Comparison of ENCODE assay signal across 9 mouse cellular contexts in genomic region chr10:56379720-56380119, GRCm38 (mm10). TPM values are rescaled to one million over a fixed set of nuclear protein-coding genes. Genes with fewer than 3 reads are reported as not detected.
A peak's percentile ranks its signal among the peaks of the same experiment; 100 is the strongest.
DNase-seq lines count a peak whose midpoint lies in the region; ATAC-seq and TF ChIP-seq lines count a peak whose summit lies in the region.
"Had no signal": no experiment of that assay in that cellular context is flagged by ENCODE, and none has a peak within 500 bp of the region (broad histone marks: within the 10 kb centered on the region; RNA-seq: fewer than 3 reads in every experiment).

No protein-coding gene starts in this region.

- WGBS in forebrain, postnatal 0 days = 9% methylated on average over 7 of the region's 7 CpGs
- 2% methylated on average over 7 of the region's 7 CpGs for WGBS in limb, embryonic 13.5 days

- 0 out of 2 replicates have a peak overlapping the region, but pooled peaks have one; percentile 36 for H3K9ac ChIP-seq in forebrain, postnatal 0 days
- H3K9ac ChIP-seq in limb, embryonic 13.5 days = peak overlapping the region; percentile 89

- intact Hi-C loops in gastrocnemius, postnatal 36 days (cut with DNase I) = loop anchor here (10.0 kb wide), 1 partner anchor 215 kb away; no protein-coding TSS in a partner anchor

- H3K4me1 ChIP-seq in testis, adult 2 months (ENCODE audit: control insufficient read depth, insufficient read depth, low read length) = peaks cover 13% of the 10 kb centered on the region
- 0 out of 2 replicates have a peak, but pooled peaks cover 4% of the 10 kb centered on the region for H3K4me1 ChIP-seq in forebrain, postnatal 0 days (ENCODE audit: insufficient read depth)
- peaks cover 25% of the 10 kb centered on the region for H3K4me1 ChIP-seq in limb, embryonic 13.5 days

- H3K27ac ChIP-seq in testis, adult 2 months (ENCODE audit: control insufficient read depth, insufficient read depth, low read depth, low read length) = no peak overlapping the region
- H3K27ac ChIP-seq in forebrain, postnatal 0 days (ENCODE audit: low read depth, low read length) = no peak overlapping the region
- H3K27ac ChIP-seq in limb, embryonic 13.5 days = peak overlapping the region; percentile 95

- H3K36me3 ChIP-seq in testis, adult 2 months (ENCODE audit: control insufficient read depth, insufficient read depth, low read length) = no peaks in the 10 kb centered on the region
- H3K36me3 ChIP-seq in forebrain, postnatal 0 days (ENCODE audit: insufficient read depth) = no peaks in the 10 kb centered on the region
- peaks cover 3% of the 10 kb centered on the region for H3K36me3 ChIP-seq in limb, embryonic 13.5 days

- peak overlapping the region; percentile 94 for H3K4me2 ChIP-seq in forebrain, postnatal 0 days (ENCODE audit: low read depth)
- peak overlapping the region; percentile 73 for H3K4me2 ChIP-seq in limb, embryonic 13.5 days (replicated peaks)

- no peak for ATAC-seq in forebrain, postnatal 0 days
- no peak for ATAC-seq in limb, embryonic 13.5 days (ENCODE audit: low FRiP score, low read depth)

- no peak for DNase-seq in testis, postnatal 14 days (ENCODE audit: low spot score)
- DNase-seq in forebrain, postnatal 0 days = peak; percentile 39
- DNase-seq in yolk sac, embryonic 10.5 days (ENCODE audit: low spot score) = peak; percentile 14
- DNase-seq in adipocyte (ENCODE audit: low spot score) = no peak
- no peak for DNase-seq in ovary, postnatal 14 days (ENCODE audit: low spot score)
- DNase-seq in gastrocnemius, postnatal 36 days = no peak
- DNase-seq: adrenal gland, adult 8-10 months had no signal

- TF ChIP-seq CTCF in testis, adult 2 months (IDR thresholded peaks at IDR 0.05; ENCODE audit: control insufficient read depth, insufficient read depth, insufficient replicate concordance, low read depth, low read length) = no peak
- TF ChIP-seq CTCF in forebrain, postnatal 0 days (IDR thresholded peaks at IDR 0.05; ENCODE audit: low read depth) = no peak

- H3K9me3 ChIP-seq in forebrain, postnatal 0 days (ENCODE audit: low read length) = no peaks in the 10 kb centered on the region
- no peaks in the 10 kb centered on the region for H3K9me3 ChIP-seq in limb, embryonic 13.5 days

- peaks cover 10% of the 10 kb centered on the region for H3K27me3 ChIP-seq in testis, adult 2 months (ENCODE audit: control insufficient read depth, insufficient read depth, low read length)
- H3K27me3 ChIP-seq in forebrain, postnatal 0 days (ENCODE audit: insufficient read depth, low read length) = peaks cover 3% of the 10 kb centered on the region; the same call in 1 of the 2 replicates
- H3K27me3 ChIP-seq in limb, embryonic 13.5 days = no peaks in the 10 kb centered on the region

- H3K4me3 ChIP-seq in testis, adult 2 months (ENCODE audit: control insufficient read depth, low read depth, low read length) = peak overlapping the region; percentile 29; the same call in 1 of the 2 replicates
- H3K4me3 ChIP-seq in forebrain, postnatal 0 days (ENCODE audit: low read depth, low read length) = peak overlapping the region; percentile 50
- H3K4me3 ChIP-seq in limb, embryonic 13.5 days = peak overlapping the region; percentile 75

- no peak for TF ChIP-seq POLR2A in testis, adult 2 months (IDR thresholded peaks at IDR 0.05; ENCODE audit: control insufficient read depth, low read depth, low read length)

RNA-seq across cellular contexts. Expression of gene Gja1, which starts 2.6 kb away (rescaled TPM):
- 8.3 and 13.6 TPM in 2 replicates for polyA plus RNA-seq in testis, adult 2 months (2012; rRNA removed)
- total RNA-seq in forebrain, postnatal 0 days (2014; rRNA removed) = 43.9 and 53.0 TPM in 2 replicates
- 105 and 113 TPM in 2 replicates for polyA plus RNA-seq in forebrain, postnatal 0 days (2015; fragmentation: Nextera tagmentation; extraction: Ambion mirVana)
- polyA plus RNA-seq in limb, embryonic 13.5 days (2015; fragmentation: Nextera tagmentation; extraction: Ambion mirVana) = 226 and 241 TPM in 2 replicates
- 1 to 10 TPM; 9.3 to 9.6 TPM for total RNA-seq in gastrocnemius, postnatal 36 days (2021)

Comparison
In these comparisons a context has a peak if more than half of its experiments do, and no peak if none do; other contexts are left out.
1. DNase-seq: peak in forebrain, postnatal 0 days (single experiment) and yolk sac, embryonic 10.5 days (single experiment); none in testis, postnatal 14 days (single experiment), adipocyte (single experiment), ovary, postnatal 14 days (single experiment) and gastrocnemius, postnatal 36 days (0 of 2).
2. Peak in every context shown above with its lines, with median percentiles within 50 percentile points of each other: H3K4me3 ChIP-seq.